Mouse (Mus musculus): ENCODE measurements around the gene Ajap1.

DNA sequence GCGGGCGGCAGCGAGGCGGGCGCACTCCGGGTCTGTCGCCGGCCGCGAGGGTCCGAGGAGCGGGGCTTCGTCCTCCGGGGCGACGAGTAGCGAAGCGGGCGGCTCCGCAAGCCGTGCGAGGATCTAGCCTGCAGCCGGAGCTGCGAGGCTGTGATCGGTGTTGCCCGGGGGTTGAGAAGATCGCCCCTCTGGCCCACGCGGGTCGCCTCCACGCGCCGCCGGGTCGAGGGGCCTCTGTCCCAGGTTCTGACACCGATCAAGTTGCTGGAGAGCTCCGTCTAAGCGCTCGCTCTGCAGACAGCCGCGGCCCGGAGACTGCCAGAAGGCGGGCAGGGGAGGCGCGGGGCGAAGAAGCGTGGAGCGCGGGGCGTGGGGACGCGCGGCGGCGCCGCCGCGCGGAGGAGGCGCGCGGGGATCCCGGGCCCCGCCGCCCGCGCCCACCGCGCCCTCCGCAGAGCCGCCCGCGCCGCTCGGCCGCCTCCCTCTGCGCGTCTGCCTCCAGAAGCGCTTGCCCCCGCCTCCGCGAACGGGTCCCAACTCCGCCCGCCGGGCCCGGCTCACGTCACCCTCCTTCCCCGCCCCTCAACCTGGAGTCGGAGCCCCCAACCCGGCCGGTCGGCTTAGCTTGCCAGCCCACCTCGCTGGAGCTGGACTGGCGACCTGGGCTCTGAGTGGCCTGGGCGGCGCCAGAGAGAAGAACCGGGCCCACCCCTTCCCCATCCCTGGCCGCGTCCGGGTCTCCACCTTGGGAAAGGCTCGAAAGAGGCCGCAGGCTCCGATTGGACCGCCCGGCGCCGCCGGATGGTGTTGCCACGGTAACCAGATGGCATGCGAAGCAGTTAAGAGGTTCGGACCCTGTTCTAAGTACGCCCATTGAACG lies at the start of gene Ajap1:
- TF ChIP-seq POLR2A (IDR thresholded peaks at IDR 0.05; ENCODE audit: low read depth, low read length) = no peak
- no peak for TF ChIP-seq CTCF (IDR thresholded peaks at IDR 0.05; ENCODE audit: borderline replicate concordance, insufficient read depth, low read length)
